Mouse (Mus musculus): ENCODE measurements around the gene Trpv1. TPM values are rescaled to one million over a fixed set of nuclear protein-coding genes. Genes with fewer than 3 reads are reported as not detected.

The Trpv1 gene
- not detected for total RNA-seq (2018; cell fraction: chromatin; rRNA removed)
- not detected for total RNA-seq (2018; cell fraction: cytosol; rRNA removed)
- under 1 TPM in 1 of 26 experiments, not detected in 25; 0.37 TPM for total RNA-seq (2018; cell fraction: nucleus; rRNA removed)
- not detected in 3 replicates for polyA plus RNA-seq (2018)

GRCm38 (mm10) chr11:73233992-73234391 is at the start of gene Trpv1:
Trpv1 (plus strand) TSS chr11:73234292.
- H3K27ac ChIP-seq = no peak within 1 kb of the TSS

DNA sequence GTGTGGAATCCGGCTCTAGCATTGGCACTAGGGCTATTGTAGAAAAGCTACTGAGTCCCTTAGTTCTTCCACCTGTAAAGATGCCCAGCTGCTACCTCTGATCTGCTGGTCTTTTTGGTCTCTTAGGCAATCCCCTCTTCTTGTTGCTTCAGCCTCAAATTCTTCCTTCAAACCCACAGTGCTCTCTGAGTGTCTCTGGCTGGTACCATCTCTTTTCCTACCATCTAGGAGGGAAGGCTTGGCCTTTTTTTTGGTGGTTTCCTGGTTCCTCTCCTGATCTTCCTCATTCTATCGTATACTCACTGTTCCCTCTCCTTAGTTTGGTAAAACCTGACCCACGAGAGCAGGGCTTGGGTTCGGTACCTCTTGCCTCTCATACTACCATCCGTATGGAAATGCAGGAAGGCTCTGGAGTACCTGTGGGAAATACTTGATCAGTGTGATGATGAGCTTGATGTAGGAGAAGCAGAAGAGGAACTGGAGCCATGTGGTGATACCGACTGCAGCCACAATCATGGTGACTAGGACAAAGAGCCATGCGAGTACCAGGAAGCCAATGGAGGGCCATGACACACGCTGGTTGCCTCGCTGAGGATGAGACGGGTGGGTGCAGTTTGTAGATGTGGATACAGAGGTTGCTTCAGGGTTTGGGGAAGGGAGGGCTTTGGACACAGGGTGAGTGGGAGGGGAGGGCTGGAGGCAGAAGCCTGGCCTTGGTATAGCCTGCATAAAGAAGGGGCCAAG is 48.0 kb upstream of the Trpv1 start:
- peak overlapping the region; percentile 10; the same call in 1 of the 2 replicates for H3K27ac ChIP-seq
- 60% methylated on average over 10 of the region's 10 CpGs for WGBS (ENCODE audit: missing documents)
- peaks cover 68% of the 10 kb centered on the region for H3K36me3 ChIP-seq (ENCODE audit: inconsistent target)
- H3K4me3 ChIP-seq (ENCODE audit: inconsistent target) = no peak overlapping the region
- no peaks in the 10 kb centered on the region for H3K79me2 ChIP-seq (ENCODE audit: inconsistent target)

More at GRCm38 (mm10) chr11:73233992-73234391, at the start of gene Trpv1:
- Histone ChIP-seq H3K4me3 (ENCODE audit: inconsistent target) (no peak within 1 kb of the TSS), H3K79me2 (ENCODE audit: inconsistent target) (no peaks in the 10 kb centered on the region), H3K36me3 (ENCODE audit: inconsistent target) (no peaks in the 10 kb centered on the region)
- 90% methylated on average over 5 of the region's 5 CpGs for WGBS (ENCODE audit: missing documents)

- WGBS (ENCODE audit: missing documents) = 97% methylated on average over 6 of the region's 6 CpGs
- H3K4me3 ChIP-seq (ENCODE audit: inconsistent target) = no peak overlapping the region
- H3K36me3 ChIP-seq (ENCODE audit: inconsistent target) = peaks cover 79% of the 10 kb centered on the region
- H3K79me2 ChIP-seq (ENCODE audit: inconsistent target) = no peaks in the 10 kb centered on the region
- H3K27ac ChIP-seq = no peak overlapping the region
Observed at GRCm38 (mm10) chr11:73187231-73187630, 46.9 kb upstream of the Trpv1 start.

DNA sequence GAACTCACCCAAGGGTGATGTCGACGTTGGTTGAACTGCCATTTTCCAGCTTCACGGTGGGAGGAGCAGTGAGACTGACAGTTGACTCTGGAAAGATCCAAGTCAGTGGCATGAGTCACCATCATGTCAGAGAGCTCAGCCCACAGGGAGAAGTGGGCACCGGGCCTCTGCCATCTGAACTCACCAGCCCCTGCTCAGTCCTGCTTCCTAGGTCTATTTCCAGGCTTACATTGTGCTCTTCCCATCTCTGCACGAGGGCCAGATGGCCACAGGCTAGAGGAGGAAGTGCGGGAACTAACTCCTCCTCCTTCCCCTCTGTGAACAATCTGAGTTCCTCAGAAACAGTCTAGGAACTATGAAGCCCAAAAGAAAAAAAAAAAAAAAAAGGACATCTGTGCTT is 41.0 kb upstream of the Trpv1 start:
- Histone ChIP-seq H3K79me2 (ENCODE audit: inconsistent target) (peaks cover 28% of the 10 kb centered on the region), H3K27ac (peak overlapping the region; percentile 42), H3K36me3 (ENCODE audit: inconsistent target) (peaks cover 45% of the 10 kb centered on the region), H3K4me3 (ENCODE audit: inconsistent target) (no peak overlapping the region)
- 23% methylated on average over 6 of the region's 6 CpGs for WGBS (ENCODE audit: missing documents)

GRCm38 (mm10) chr11:73194444-73194843 is 39.6 kb upstream of the Trpv1 start:
- H3K27ac ChIP-seq = no peak overlapping the region

DNA sequence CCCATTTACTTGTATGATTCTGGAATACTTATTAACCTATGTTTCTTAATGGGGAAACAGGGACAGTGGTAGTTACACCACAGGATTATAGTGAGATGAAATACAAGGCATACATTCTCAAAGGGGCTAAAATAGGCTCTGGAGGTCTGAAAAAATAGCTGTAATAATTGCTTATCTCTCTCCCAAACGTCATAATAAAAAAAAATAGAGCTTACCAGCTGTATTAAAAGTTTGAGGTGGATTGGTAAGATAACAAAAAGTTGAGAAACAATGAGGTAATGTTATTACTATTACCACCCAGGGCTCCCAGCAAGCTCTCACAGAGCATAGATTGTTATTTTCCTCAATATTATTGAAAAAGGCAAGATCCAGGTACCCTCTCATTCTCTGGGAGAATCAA is 35.9 kb upstream of the Trpv1 start:
- peak overlapping the region; percentile 81 for H3K27ac ChIP-seq
- whole genome bisulfite sequencing (ENCODE audit: missing documents) = 22% methylated on average over 1 of the region's 1 CpGs
- H3K79me2 ChIP-seq (ENCODE audit: inconsistent target) = peaks cover 36% of the 10 kb centered on the region
- no peaks in the 10 kb centered on the region; the same call in 1 of the 2 replicates for H3K36me3 ChIP-seq (ENCODE audit: inconsistent target)
- H3K4me3 ChIP-seq (ENCODE audit: inconsistent target) = peak overlapping the region; percentile 94

More at GRCm38 (mm10) chr11:73194444-73194843, 39.6 kb upstream of the Trpv1 start:
- H3K4me3 ChIP-seq (ENCODE audit: inconsistent target) = no peak overlapping the region
- peaks cover 31% of the 10 kb centered on the region for H3K36me3 ChIP-seq (ENCODE audit: inconsistent target)
- H3K79me2 ChIP-seq (ENCODE audit: inconsistent target) = peaks cover 36% of the 10 kb centered on the region
- WGBS (ENCODE audit: missing documents) = 82% methylated on average over 2 of the region's 2 CpGs

DNA sequence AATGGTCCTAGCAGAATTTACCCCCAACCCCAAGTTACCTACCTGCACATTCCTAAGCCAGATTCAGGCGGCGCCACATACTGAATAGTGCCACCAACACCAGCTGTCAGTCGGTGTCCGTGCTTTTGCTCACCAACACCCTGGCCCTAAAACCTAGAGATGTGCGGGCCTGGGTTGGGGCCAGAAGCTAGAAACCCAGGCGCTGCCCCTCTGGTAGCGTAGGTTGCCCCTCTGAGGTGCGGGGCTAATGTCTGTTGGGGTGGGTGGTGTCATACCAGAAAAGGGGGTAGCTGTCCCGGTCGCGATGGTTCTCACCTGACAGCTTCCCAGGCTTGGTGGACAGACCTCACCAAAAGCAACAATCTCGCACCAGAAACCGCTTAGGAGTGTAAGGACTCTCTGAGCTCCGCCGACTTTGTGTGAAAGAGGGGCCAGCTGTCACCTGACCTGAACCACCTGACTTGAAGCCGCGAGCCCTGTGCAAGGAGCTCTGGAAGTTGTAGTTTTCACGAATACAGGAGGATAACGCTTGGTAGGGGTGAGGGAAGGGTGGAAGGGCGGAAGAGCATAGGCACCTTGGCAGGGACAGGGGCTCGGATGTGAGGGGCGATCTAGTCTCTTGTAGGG is 35.4 kb upstream of the Trpv1 start, which contains the start of gene Ctns:
Gene Ctns, minus strand, starts transcription at position 440 of the 627 bp plus-strand sequence.
- WGBS (ENCODE audit: missing documents) = 1% methylated on average over 22 of the region's 22 CpGs

DNA sequence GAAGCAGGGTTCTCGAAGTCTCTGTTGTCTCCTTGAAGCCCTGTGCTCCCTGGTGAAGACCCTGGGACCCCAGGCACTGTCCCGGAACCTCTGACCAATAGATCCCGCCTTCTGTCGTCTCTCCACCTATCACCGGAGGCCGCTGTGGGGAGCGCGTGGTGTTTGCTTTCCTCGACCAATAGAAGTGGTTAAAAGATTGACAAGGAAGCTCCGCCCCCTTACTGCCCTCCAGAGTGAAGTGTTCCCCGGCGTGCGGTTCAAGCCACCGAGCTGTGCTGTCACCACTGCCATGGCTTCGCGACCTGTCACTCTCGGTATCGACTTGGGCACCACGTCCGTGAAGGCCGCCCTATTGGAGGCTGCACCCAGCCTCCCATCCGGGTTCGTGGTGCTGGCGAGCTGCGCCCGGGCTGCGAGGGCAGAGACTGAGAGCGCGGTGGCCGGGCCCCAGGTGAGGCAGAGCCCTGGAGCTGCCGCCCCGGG is 34.8 kb upstream of the Trpv1 start, which contains the start of gene Shpk:
Gene Shpk, plus strand, starts transcription at position 231 of the 483 bp plus-strand sequence.
- Histone ChIP-seq H3K79me2 (ENCODE audit: inconsistent target) (peaks cover 36% of the 10 kb centered on the region), H3K36me3 (ENCODE audit: inconsistent target) (no peaks in the 10 kb centered on the region; the same call in 1 of the 2 replicates), H3K4me3 (ENCODE audit: inconsistent target) (peak within 1 kb of the TSS; percentile 94), H3K27ac (peak within 1 kb of the TSS; percentile 81)
- WGBS (ENCODE audit: missing documents) = under 1% methylated on average over 29 of the region's 32 CpGs

More for the DNA sequence above, 35.4 kb upstream of the Trpv1 start, which contains the start of gene Ctns:
- Histone ChIP-seq H3K27ac (peak within 1 kb of the TSS; percentile 81), H3K79me2 (ENCODE audit: inconsistent target) (peaks cover 36% of the 10 kb centered on the region), H3K36me3 (ENCODE audit: inconsistent target) (no peaks in the 10 kb centered on the region; the same call in 1 of the 2 replicates), H3K4me3 (ENCODE audit: inconsistent target) (peak within 1 kb of the TSS; percentile 94)

DNA sequence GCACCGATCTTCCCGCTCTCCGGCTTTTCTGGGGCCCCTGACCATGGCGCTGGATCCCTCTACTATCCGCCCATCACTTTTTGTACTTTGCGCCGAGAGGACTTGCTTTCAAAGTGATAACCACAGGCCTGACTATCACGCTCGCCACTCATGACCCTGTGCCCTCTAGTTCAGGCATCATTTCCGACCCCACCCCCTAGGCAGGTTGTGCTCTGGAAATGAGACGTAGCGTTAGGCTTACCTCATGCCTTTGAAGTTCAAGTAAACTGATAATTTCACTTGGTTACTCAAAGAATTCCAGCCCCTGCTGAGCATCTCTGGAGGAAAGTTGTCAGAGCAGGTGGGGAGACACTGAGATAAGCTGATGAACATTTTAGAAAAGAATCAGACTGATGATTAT is 34.2 kb upstream of the Trpv1 start:
- WGBS (ENCODE audit: missing documents) = 4% methylated on average over 12 of the region's 12 CpGs
- H3K36me3 ChIP-seq (ENCODE audit: inconsistent target) = no peaks in the 10 kb centered on the region; the same call in 1 of the 2 replicates
- peaks cover 36% of the 10 kb centered on the region for H3K79me2 ChIP-seq (ENCODE audit: inconsistent target)
- H3K27ac ChIP-seq = no peak overlapping the region
- peak overlapping the region; percentile 94 for H3K4me3 ChIP-seq (ENCODE audit: inconsistent target)

- Histone ChIP-seq H3K79me2 (ENCODE audit: inconsistent target) (peaks cover 26% of the 10 kb centered on the region), H3K27ac (no peak overlapping the region), H3K4me3 (ENCODE audit: inconsistent target) (no peak overlapping the region), H3K36me3 (ENCODE audit: inconsistent target) (no peaks in the 10 kb centered on the region; the same call in 1 of the 2 replicates)
- WGBS (ENCODE audit: missing documents) = 82% methylated on average over 2 of the region's 2 CpGs
Observed at GRCm38 (mm10) chr11:73201021-73201420, 33.1 kb upstream of the Trpv1 start.

DNA sequence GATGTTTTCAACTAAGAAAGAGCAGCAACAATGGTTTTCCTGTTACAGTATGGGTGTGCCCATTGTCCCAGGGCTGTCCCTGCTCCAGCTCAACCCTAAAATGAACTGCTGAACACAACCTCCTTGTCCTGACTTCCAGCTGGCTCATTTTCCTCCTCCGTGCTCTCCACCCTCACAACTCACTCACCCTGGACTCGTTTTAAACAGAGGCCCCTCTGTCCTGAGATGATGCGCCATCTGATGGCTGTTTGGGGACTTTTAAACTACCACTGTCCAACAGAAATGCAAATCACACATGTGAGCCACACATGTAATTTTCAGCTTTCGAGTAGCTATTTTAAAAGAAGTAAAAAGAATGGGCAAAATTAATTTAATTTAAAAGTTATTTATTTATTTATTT is 32.5 kb upstream of the Trpv1 start:
- H3K27ac ChIP-seq = no peak overlapping the region
- WGBS (ENCODE audit: missing documents) = 62% methylated on average over 4 of the region's 4 CpGs
- H3K36me3 ChIP-seq (ENCODE audit: inconsistent target) = no peaks in the 10 kb centered on the region
- H3K79me2 ChIP-seq (ENCODE audit: inconsistent target) = peaks cover 22% of the 10 kb centered on the region
- H3K4me3 ChIP-seq (ENCODE audit: inconsistent target) = no peak overlapping the region

- Histone ChIP-seq H3K36me3 (ENCODE audit: inconsistent target) (no peaks in the 10 kb centered on the region), H3K27ac (no peak overlapping the region), H3K79me2 (ENCODE audit: inconsistent target) (no peaks in the 10 kb centered on the region), H3K4me3 (ENCODE audit: inconsistent target) (no peak overlapping the region)
- 93% methylated on average over 8 of the region's 8 CpGs for WGBS (ENCODE audit: missing documents)
Observed at GRCm38 (mm10) chr11:73203895-73204294, 30.2 kb upstream of the Trpv1 start.

DNA sequence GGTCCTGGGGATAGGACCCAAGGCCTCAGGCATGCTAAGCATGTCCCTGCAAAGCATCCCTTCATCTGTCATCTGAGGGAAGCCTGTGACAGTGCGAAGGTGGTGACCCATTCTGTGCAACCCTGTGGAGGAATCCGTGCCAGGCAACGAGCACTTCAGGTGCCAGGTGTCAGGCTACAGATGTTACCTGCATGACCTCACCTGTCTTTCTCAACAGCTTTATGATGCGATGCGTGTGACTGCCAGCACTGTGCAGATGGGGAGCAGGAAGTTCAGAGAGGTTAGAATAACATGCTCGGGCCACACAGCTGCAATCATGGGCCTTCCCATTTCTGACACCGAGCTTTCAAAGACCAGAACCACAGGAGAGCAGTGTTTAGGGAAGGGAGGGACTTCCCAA is 28.9 kb upstream of the Trpv1 start:
- Histone ChIP-seq H3K36me3 (ENCODE audit: inconsistent target) (no peaks in the 10 kb centered on the region), H3K27ac (no peak overlapping the region), H3K79me2 (ENCODE audit: inconsistent target) (no peaks in the 10 kb centered on the region), H3K4me3 (ENCODE audit: inconsistent target) (no peak overlapping the region)
- 87% methylated on average over 7 of the region's 7 CpGs for WGBS (ENCODE audit: missing documents)

DNA sequence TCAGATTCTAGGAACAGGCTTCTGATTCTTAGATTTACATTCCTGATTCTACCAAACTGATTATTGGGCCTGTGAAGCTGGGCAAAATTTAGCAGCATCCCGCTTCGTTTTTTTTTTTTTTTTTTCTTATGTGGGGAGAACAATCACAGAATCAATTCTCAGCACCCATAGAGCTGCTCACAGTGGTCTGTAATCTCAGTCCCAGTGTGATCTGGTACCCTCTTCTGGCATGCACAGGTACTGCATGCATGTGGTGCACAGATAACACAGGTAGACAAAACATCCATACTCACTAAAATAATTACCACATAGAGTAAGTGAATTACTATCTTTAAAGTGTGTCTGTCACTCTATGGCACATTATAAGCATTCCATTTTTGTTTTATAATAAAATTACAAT is 26.5 kb upstream of the Trpv1 start:
- Histone ChIP-seq H3K36me3 (ENCODE audit: inconsistent target) (no peaks in the 10 kb centered on the region), H3K27ac (no peak overlapping the region), H3K4me3 (ENCODE audit: inconsistent target) (no peak overlapping the region), H3K79me2 (ENCODE audit: inconsistent target) (no peaks in the 10 kb centered on the region)
- no CpG with 5 or more reads among the region's 2 CpGs for WGBS (ENCODE audit: missing documents)
